Mouse (Mus musculus) frontal cortex, adult (tissue): ENCODE data around the gene Utp14b.

Source experiments
- ATAC-seq: cut with Nextera tagmentation; 2 replicates; pipeline ENCODE4 v1.9.2; 2017; ENCODE audit warnings: mild to moderate bottlenecking, moderate library complexity, mixed read lengths; ENCODE audit not compliant: low TSS enrichment

Gene Utp14b

DNA sequence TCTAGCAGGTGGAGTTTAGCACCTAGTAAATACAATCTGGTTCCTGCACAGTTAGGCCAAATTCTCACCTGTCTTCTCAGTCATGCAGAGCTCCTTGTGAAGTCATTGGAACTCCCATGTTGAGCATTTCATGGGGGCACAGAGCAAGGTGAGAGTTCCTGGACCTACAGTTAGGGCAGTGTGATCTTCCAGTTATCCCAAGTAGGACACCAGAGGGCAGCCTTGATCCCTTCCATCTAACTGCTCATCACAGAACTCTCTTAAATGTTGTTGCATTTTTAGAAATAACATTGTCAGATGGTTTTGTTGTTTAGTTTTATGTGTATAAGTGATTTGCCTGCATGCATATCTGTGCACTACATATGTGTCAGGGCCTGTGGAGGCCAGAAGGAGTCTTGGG, 29.0 kb downstream of the Utp14b start:
- ATAC-seq = peak; percentile 84

- no peak for ATAC-seq
Measured at GRCm38 (mm10) chr1:78688149-78688548, 30.3 kb downstream of the Utp14b start.

DNA sequence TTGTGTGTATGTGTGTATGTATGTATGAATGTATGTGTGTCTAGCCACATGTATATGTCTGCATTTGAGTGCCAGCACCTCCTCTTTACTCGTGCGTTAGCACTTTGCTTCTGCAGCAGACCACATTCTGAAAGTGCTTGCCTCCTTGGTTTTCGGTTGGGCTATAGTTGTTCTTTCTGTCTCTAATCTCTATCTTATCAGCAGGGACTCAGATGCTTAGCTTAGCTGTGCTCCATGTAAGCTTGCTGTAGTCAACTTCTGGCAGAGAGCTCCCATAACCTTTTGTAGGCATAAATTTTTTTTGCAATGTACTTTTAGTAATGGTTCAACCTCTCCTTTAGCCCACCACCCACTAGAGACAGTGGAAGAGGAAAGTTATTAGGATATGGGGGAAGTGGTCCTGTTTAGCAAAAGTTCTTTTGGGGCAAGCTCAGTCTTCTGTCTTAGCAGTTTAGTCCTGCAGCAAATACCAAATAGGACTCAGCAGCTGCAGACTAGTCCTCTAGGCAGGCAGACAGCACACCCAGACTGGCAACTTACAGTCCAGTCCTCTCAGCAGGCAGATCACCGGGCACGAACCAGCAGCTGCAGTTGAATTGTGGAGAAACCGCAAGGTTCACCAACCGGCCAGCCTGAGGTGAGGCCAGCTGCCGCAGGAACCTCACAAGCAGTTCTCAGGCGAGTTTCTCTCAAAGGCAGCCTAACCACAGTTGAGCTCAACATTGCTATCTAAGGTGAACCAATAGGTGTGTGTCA, 36.8 kb downstream of the Utp14b start:
- no peak for ATAC-seq

- ATAC-seq = no peak
Measured at GRCm38 (mm10) chr1:78696305-78696704, 38.5 kb downstream of the Utp14b start.

DNA sequence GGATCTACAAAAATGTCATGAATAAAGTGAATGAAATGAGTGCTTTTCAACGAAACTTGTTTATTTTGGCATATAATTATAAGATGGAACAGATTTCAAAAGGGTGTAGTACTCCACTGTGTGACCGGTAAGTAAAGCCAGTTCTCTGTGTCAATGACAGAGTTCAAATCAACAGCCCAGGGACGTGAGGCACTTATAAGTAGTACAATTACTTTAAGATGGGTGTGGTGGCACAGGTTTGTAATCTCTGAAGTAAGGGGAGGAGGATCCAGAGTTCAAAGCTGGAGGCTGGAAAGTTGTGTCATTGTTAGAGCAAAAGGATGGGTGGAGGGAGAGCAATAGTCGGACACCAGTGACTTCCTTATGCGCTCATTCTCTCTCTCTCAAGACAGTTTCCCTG, 39.1 kb downstream of the Utp14b start:
- no peak for ATAC-seq

DNA sequence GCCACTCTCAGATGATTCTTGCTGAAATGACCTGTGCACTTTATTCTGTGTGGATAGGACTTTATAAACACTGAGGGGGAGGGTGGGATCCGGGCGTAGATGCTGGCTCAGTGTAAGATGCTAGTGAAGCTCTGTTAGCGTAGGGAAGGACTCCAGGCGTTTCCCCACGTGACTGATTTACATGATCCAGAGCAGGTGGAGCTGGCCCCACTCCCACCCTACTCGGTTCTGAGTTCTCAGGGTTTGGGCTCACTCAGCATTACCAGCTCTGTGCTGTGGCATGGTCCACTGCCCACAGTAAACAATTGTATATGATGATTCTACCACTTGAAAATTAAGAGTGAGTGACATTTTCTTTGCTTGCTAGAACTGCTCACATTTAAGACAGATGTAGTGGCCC, 40.3 kb downstream of the Utp14b start:
- no peak for ATAC-seq

- no peak for ATAC-seq
Measured at GRCm38 (mm10) chr1:78701740-78702139, 43.9 kb downstream of the Utp14b start.

DNA sequence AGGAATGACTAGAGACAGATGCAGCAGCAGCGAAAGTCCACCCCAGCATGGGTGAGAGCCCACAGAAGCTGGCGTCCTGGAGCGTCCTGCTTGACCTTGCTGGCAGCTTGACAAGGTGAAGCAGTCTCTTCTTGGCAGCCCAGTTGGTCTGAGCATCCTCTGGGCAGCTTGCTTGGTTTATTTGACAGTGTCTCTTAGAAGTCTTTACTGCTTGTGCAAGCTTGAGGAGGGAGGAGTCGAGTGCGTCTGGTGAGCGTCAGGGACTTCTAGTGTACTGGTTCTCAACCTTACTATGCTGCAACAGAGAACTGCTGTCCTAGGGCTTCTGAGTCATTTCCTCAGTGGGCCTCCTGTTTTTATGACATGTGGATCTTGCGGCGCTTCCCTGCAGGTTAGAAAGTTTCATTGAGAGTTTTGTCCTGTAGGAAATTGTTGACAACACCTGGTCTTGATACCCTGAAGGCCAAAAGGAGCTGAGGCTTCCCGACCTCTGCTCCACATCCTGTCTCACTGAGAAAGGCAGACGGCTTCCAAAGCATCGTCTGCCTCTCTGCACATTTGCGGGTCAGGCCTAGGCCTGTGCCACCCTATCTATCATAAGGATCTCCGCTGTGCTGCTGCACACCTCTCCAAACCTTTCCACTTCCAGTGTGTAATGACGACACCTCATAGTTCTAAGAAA, 44.6 kb downstream of the Utp14b start:
- ATAC-seq = no peak

DNA sequence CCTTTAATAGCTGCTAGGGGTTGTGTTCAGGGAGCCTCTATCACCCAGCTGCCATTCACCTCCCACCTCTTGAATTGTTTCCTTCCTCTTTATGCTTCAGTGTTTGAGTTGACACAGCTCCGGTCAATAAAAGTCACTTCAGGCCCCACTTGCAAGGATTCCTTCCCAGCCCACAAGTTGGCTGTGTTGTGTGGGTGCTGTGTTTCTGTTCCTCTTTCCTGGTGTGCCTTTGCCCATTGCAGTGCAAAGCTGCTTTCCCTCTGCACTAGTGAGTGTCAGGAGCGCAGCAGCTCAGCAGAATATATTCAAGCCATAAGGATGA, 45.1 kb downstream of the Utp14b start:
- no peak for ATAC-seq

DNA sequence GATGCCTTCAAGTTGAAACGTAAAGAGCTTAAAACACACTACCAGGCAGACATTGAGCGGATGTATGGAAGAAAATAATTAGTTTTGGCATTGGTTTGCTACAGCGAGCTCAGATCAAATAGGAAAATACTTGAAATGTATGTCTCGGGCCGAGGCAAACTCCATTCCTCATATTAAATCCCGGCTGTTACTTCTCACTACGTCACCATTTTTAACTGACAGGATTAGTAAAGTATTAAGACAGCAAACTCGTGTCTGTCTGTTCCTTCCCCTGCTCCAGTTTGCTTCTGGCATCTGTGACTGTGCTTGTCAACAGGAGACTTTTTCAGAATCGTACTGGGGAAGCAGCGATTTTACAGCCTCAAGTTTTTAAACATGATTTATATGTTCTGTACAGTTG, 48.5 kb downstream of the Utp14b start:
- ATAC-seq = no peak

- no peak for ATAC-seq
Measured at GRCm38 (mm10) chr1:78707280-78707679, 49.4 kb downstream of the Utp14b start.

GRCm38 (mm10) chr1:78710026-78710425, 52.2 kb downstream of the Utp14b start:
- ATAC-seq = no peak

GRCm38 (mm10) chr1:78710613-78711329, 52.9 kb downstream of the Utp14b start:
- no peak; the same call in 1 of the 2 replicates for ATAC-seq
